Mouse (Mus musculus) midbrain, embryonic 15.5 days (tissue): ENCODE measurements around the gene Samt4. TPM values are rescaled to one million over a fixed set of nuclear protein-coding genes. Genes with fewer than 3 reads are reported as not detected.
"Not testable (repeated sequence)": the region's sequence is repeated elsewhere in the genome, so short reads cannot be mapped to it uniquely, and the experiment has no call there.

Experiments used
- ATAC-seq: fragments of 200-750 bp; cut with Nextera tagmentation; replicated peaks from 2 replicates; pipeline ENCODE4 v1.8.0; 2017; ENCODE audit warnings: moderate TSS enrichment
- H3K27ac ChIP-seq: fragments of 300-500 bp; sonication (generic); 2 replicates; pipeline ENCODE4 v1.5.1; 2015; ENCODE audit warnings: mild to moderate bottlenecking, inconsistent platforms
- H3K27me3 ChIP-seq: fragments of 300-500 bp; sonication (generic); replicated peaks from 2 replicates; pipeline ENCODE4 v1.6.1; 2015; ENCODE audit warnings: inconsistent platforms
- H3K36me3 ChIP-seq: fragments of 300-500 bp; sonication (generic); replicated peaks from 2 replicates; pipeline ENCODE4 v1.6.1; 2015; ENCODE audit warnings: inconsistent platforms
- H3K4me1 ChIP-seq: fragments of 300-500 bp; sonication (generic); 2 replicates; pipeline ENCODE4 v1.6.1; 2015; ENCODE audit warnings: inconsistent platforms
- H3K4me2 ChIP-seq: fragments of 300-500 bp; sonication (generic); 2 replicates; pipeline ENCODE4 v1.6.1; 2015; ENCODE audit warnings: inconsistent platforms, mild to moderate bottlenecking, moderate library complexity
- H3K4me3 ChIP-seq: fragments of 300-500 bp; sonication (generic); 2 replicates; pipeline ENCODE4 v1.5.1; 2015; ENCODE audit warnings: mild to moderate bottlenecking, inconsistent platforms
- H3K9ac ChIP-seq: fragments of 300-500 bp; sonication (generic); 2 replicates; pipeline ENCODE4 v1.6.1; 2015; ENCODE audit warnings: mild to moderate bottlenecking, inconsistent platforms
- H3K9me3 ChIP-seq: fragments of 300-500 bp; sonication (generic); 2 replicates; pipeline ENCODE4 v1.6.1; 2016; ENCODE audit warnings: inconsistent platforms
- WGBS: fragments of 180-500 bp; shearing (Covaris S2); methylation state at CpG from one replicate; pipeline ENCODE4 v1.1.7; 2015; ENCODE audit warnings: mixed read lengths; 5-methylcytosine and 5-hydroxymethylcytosine counted together
- polyA plus RNA-seq: library from polyadenylated mRNA; unstranded; fragments of >200 nt; fragmentation: Nextera tagmentation; extraction: Ambion mirVana; gene quantifications from 2 replicates; pipeline ENCODE4 v1.2.1, GENCODE M21; 2015

Samt4 gene
- not detected in 2 replicates for polyA plus RNA-seq

DNA sequence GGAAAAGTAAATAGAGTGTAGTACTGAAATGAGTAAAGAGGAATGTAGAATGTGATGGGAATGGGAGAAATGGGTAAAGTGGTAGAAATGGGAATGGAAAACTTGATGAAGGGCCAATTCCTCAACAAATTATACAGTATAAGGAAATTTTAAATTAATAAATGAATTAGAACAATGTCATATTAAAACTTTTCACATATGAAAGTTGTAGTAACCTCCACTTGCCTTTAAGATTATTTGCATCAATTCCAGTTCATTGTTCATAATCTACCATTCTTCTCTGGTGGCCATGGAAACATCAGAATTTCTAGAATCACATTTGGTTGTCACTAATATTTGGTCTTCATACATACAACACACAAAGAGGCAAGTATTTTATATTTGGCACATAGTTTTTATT lies at the start of gene Samt4:
TSS of gene Samt4 (plus strand) at position 301 of the 400 bp plus-strand sequence.
- Histone ChIP-seq H3K27ac (no peak within 1 kb of the TSS), H3K9me3 (no peaks in the 10 kb centered on the region; the same call in 1 of the 2 replicates), H3K9ac (no peak within 1 kb of the TSS), H3K4me2 (no peak within 1 kb of the TSS), H3K4me1 (no peaks in the 10 kb centered on the region), H3K36me3 (no peaks in the 10 kb centered on the region), H3K27me3 (no peaks in the 10 kb centered on the region), H3K4me3 (no peak within 1 kb of the TSS)
- no peak for ATAC-seq

DNA sequence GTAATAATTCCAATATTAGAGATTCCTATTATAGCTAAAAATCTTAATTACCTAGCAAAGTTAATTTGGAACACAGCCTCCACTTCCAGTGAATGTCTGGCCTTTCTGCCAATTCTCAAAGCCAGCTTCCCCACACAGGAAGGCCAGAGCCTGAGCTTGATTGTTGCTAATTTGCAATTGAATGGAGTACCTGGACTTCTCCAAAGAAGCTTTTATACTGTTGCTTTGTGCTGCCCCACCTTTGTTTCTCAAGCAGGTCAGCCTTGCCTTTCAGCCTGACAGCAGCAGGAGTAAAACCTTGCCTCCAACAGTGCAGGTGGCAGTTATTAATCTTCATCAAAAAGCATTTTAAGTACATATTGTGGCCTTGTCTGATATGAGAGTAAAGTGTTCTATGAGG lies 38.1 kb upstream of the Samt4 start:
- not testable (repeated sequence) for H3K9ac ChIP-seq, H3K36me3 ChIP-seq, H3K4me1 ChIP-seq, H3K4me3 ChIP-seq, H3K4me2 ChIP-seq, ATAC-seq, H3K27me3 ChIP-seq, H3K27ac ChIP-seq, H3K9me3 ChIP-seq

DNA sequence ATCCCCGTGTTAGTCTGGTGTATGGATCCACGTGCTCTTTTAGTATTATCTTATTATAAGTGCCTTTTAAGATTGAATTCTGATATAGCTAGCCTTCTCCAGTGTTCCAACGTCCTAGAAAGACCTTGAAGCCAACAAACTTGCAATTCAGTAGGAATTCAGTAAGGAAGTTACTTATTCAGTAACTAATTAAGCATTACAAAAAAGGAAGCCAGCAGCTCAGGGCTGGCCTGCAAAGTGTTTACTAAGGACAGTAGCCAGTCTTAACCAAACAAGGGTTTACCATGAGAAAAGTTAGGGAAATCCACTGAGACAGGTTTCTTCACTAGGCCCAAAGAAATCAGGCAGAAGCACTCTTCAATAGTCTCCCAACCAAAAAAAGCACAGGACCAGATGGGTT lies 13.4 kb upstream of the Samt4 start:
- H3K4me2 ChIP-seq, H3K27me3 ChIP-seq, H3K4me3 ChIP-seq, H3K9ac ChIP-seq, H3K4me1 ChIP-seq, ATAC-seq, H3K27ac ChIP-seq, H3K9me3 ChIP-seq, H3K36me3 ChIP-seq: not testable (repeated sequence)
- 64% methylated on average over 3 of the region's 3 CpGs for WGBS

Other genes with a start within 250 kb of the Samt4 start
- not detected in 2 replicates for gene 4930524N10Rik, start 138.6 kb upstream of the Samt4 start, polyA plus RNA-seq
- gene Samt2, start 97.4 kb downstream of the Samt4 start, polyA plus RNA-seq = not detected in 2 replicates